Mouse (Mus musculus): Measurements from ENCODE around the gene Rimkla. TPM values are rescaled to one million over a fixed set of nuclear protein-coding genes. Genes with fewer than 3 reads are reported as not detected.

The Rimkla gene
- total and polyA plus RNA-seq, 3 experiments: not detected

GRCm38 (mm10) chr4:119422294-119422964 is 70.0 kb downstream of the Rimkla start, which contains the start of the genes Ppcs and Zmynd12 (continued):
- peak; percentile 66 for TF ChIP-seq SIN3A (IDR thresholded peaks at IDR 0.05; ENCODE audit: low read length)
- TF ChIP-seq POLR2A (IDR thresholded peaks at IDR 0.05; ENCODE audit: control insufficient read depth in 1 of 2, insufficient read depth in 1 of 2, low read depth in 1 of 2, low read length in 2 of 2, poor library complexity in 1 of 2): peak in 1 of 2 experiments; percentile 89
- TF ChIP-seq MAFK (IDR thresholded peaks at IDR 0.05; ENCODE audit: borderline replicate concordance, low read depth, low read length): no peak
- peak; percentile 91 for TF ChIP-seq ZMIZ1 (IDR thresholded peaks at IDR 0.05; ENCODE audit: low read depth, low read length)
- TF ChIP-seq NRF1 (IDR thresholded peaks at IDR 0.05; ENCODE audit: insufficient read depth, low read depth, low read length, poor library complexity, severe bottlenecking): peak; percentile 70
- TF ChIP-seq CHD2 (IDR thresholded peaks at IDR 0.05; ENCODE audit: low read length): no peak
- TF ChIP-seq GABPA (IDR thresholded peaks at IDR 0.05; ENCODE audit: low read depth, low read length): no peak
- no peak for TF ChIP-seq ZC3H11A (IDR thresholded peaks at IDR 0.05; ENCODE audit: low read depth, low read length)
- TF ChIP-seq KAT2A (conservative IDR thresholded peaks at IDR 0.05; ENCODE audit: low read depth, low read length): peak; percentile 57
- TF ChIP-seq USF2 (IDR thresholded peaks at IDR 0.05; ENCODE audit: borderline replicate concordance in 1 of 2, insufficient read depth in 1 of 2, low read depth in 1 of 2, low read length in 2 of 2): peak in 1 of 2 experiments; percentile 63; a peak in 1 of 4 replicates
- TF ChIP-seq ZNF384 (IDR thresholded peaks at IDR 0.05; ENCODE audit: low read depth, low read length): no peak
- TF ChIP-seq ZKSCAN1 (IDR thresholded peaks at IDR 0.05; ENCODE audit: low read depth, low read length): no peak

GRCm38 (mm10) chr4:119421921-119422293 is 70.5 kb downstream of the Rimkla start:
- H3K4me3 ChIP-seq (ENCODE audit: control insufficient read depth in 1 of 2, insufficient read depth in 1 of 2, low read depth in 2 of 2, low read length in 2 of 2): peak overlapping the region; percentile 75 to 94
- no peaks in the 10 kb centered on the region; the same call in 1 of the 2 replicates for H3K79me2 ChIP-seq (ENCODE audit: control insufficient read depth, insufficient read depth, low read length, poor library complexity)
- H3K27me3 ChIP-seq (ENCODE audit: control insufficient read depth in 1 of 2, insufficient read depth in 2 of 2, low read length in 2 of 2): no peaks in the 10 kb centered on the region
- H3K4me1 ChIP-seq (ENCODE audit: control insufficient read depth in 1 of 2, insufficient read depth in 2 of 2, low read length in 2 of 2): peaks cover 4 to 23% of the 10 kb centered on the region in 2 experiments
- H3K36me3 ChIP-seq (ENCODE audit: control insufficient read depth in 1 of 2, insufficient read depth in 2 of 2, low read length in 2 of 2): peaks cover 0 to 22% of the 10 kb centered on the region in 2 experiments; a peak in 2 of 4 replicates
- no peak for DNase-seq (ENCODE audit: low read depth, low spot score)
- H3K27ac ChIP-seq (ENCODE audit: control insufficient read depth, low read depth, low read length): 0 out of 2 replicates have a peak overlapping the region, but pooled peaks have one; percentile 46
- H3K9me3 ChIP-seq (replicated peaks; ENCODE audit: insufficient read depth, low read length): no peaks in the 10 kb centered on the region
- TF ChIP-seq POLR2A (IDR thresholded peaks at IDR 0.05; ENCODE audit: control insufficient read depth in 1 of 2, insufficient read depth in 1 of 2, low read depth in 1 of 2, low read length in 2 of 2, poor library complexity in 1 of 2) (peak in 1 of 2 experiments; percentile 75; a peak in 1 of 4 replicates), CTCF (IDR thresholded peaks at IDR 0.05 in 2 of 3, conservative IDR thresholded peaks at IDR 0.05 in 1 of 3; ENCODE audit: control insufficient read depth in 1 of 3, insufficient read depth in 1 of 3, low read depth in 2 of 3, low read length in 3 of 3, poor library complexity in 1 of 3, severe bottlenecking in 1 of 3) (no peak), NRF1 (IDR thresholded peaks at IDR 0.05; ENCODE audit: insufficient read depth, low read depth, low read length, poor library complexity, severe bottlenecking) (no peak)
- peak overlapping the region; percentile 86 for H3K9ac ChIP-seq (ENCODE audit: control insufficient read depth, low read depth, low read length, poor library complexity, severe bottlenecking)

GRCm38 (mm10) chr4:119421191-119421590 is 71.2 kb downstream of the Rimkla start:
- no peaks in the 10 kb centered on the region for H3K27me3 ChIP-seq (ENCODE audit: control insufficient read depth in 1 of 2, insufficient read depth in 2 of 2, low read length in 2 of 2)
- peak; percentile 30 for DNase-seq (ENCODE audit: low read depth, low spot score)
- no peak overlapping the region for H3K27ac ChIP-seq (ENCODE audit: control insufficient read depth, low read depth, low read length)
- no peaks in the 10 kb centered on the region for H3K9me3 ChIP-seq (replicated peaks; ENCODE audit: insufficient read depth, low read length)
- H3K4me1 ChIP-seq (ENCODE audit: control insufficient read depth in 1 of 2, insufficient read depth in 2 of 2, low read length in 2 of 2): peaks cover 4 to 27% of the 10 kb centered on the region in 2 experiments
- peaks cover 0 to 25% of the 10 kb centered on the region in 2 experiments; a peak in 2 of 4 replicates for H3K36me3 ChIP-seq (ENCODE audit: control insufficient read depth in 1 of 2, insufficient read depth in 2 of 2, low read length in 2 of 2)
- H3K9ac ChIP-seq (ENCODE audit: control insufficient read depth, low read depth, low read length, poor library complexity, severe bottlenecking): peak overlapping the region; percentile 86; the same call in 1 of the 2 replicates
- peak overlapping the region; percentile 75 to 94 for H3K4me3 ChIP-seq (ENCODE audit: control insufficient read depth in 1 of 2, insufficient read depth in 1 of 2, low read depth in 2 of 2, low read length in 2 of 2)
- H3K79me2 ChIP-seq (ENCODE audit: control insufficient read depth, insufficient read depth, low read length, poor library complexity): no peaks in the 10 kb centered on the region; the same call in 1 of the 2 replicates
- TF ChIP-seq MXI1 (IDR thresholded peaks at IDR 0.05; ENCODE audit: low read depth, low read length) (no peak), POLR2A (IDR thresholded peaks at IDR 0.05; ENCODE audit: control insufficient read depth in 1 of 2, insufficient read depth in 1 of 2, low read depth in 1 of 2, low read length in 2 of 2, poor library complexity in 1 of 2) (no peak), EP300 (IDR thresholded peaks at IDR 0.05; ENCODE audit: low read depth in 1 of 2, low read length in 2 of 2) (no peak), CHD1 (IDR thresholded peaks at IDR 0.05; ENCODE audit: low read depth, low read length) (no peak), CHD2 (IDR thresholded peaks at IDR 0.05; ENCODE audit: low read length) (no peak), SMC3 (IDR thresholded peaks at IDR 0.05; ENCODE audit: low read depth, low read length) (no peak), MAX (IDR thresholded peaks at IDR 0.05; ENCODE audit: low read length) (no peak), MEF2A (IDR thresholded peaks at IDR 0.05; ENCODE audit: extremely low read depth, insufficient replicate concordance, low read depth, low read length, poor library complexity, severe bottlenecking) (no peak)

All from MEL (cell line).